Mouse (Mus musculus) liver, embryonic 12.5 days (tissue): ENCODE data around the gene Cltb. TPM values are rescaled to one million over a fixed set of nuclear protein-coding genes. Genes with fewer than 3 reads are reported as not detected.
A peak's percentile ranks its signal among the peaks of the same experiment; 100 is the strongest.

Source experiments
- ATAC-seq: fragments of 200-750 bp; cut with Nextera tagmentation; 2 replicates; pipeline ENCODE4 v1.8.0; 2017; ENCODE audit warnings: moderate number of reproducible peaks, mild to moderate bottlenecking, moderate library complexity
- H3K27ac ChIP-seq: fragments of 300-500 bp; sonication (generic); 2 replicates; pipeline ENCODE4 v1.5.1; 2016; ENCODE audit warnings: mild to moderate bottlenecking
- H3K27me3 ChIP-seq: fragments of 300-500 bp; sonication (generic); replicated peaks from 2 replicates; pipeline ENCODE4 v1.6.1; 2016; ENCODE audit warnings: mild to moderate bottlenecking, moderate library complexity
- H3K36me3 ChIP-seq: fragments of 300-500 bp; sonication (generic); 2 replicates; pipeline ENCODE4 v1.6.1; 2016; ENCODE audit warnings: mild to moderate bottlenecking, moderate library complexity
- H3K4me1 ChIP-seq: fragments of 300-500 bp; sonication (generic); 2 replicates; pipeline ENCODE4 v1.6.1; 2016
- H3K4me2 ChIP-seq: fragments of 300-500 bp; sonication (generic); 2 replicates; pipeline ENCODE4 v1.6.1; 2016; ENCODE audit warnings: mild to moderate bottlenecking, moderate library complexity
- H3K4me3 ChIP-seq: fragments of 300-500 bp; sonication (generic); 2 replicates; pipeline ENCODE4 v1.5.1; 2016; ENCODE audit warnings: mild to moderate bottlenecking, moderate library complexity
- H3K9ac ChIP-seq: fragments of 300-500 bp; sonication (generic); 2 replicates; pipeline ENCODE4 v1.6.1; 2016; ENCODE audit warnings: mild to moderate bottlenecking, moderate library complexity
- H3K9me3 ChIP-seq: fragments of 300-500 bp; sonication (generic); replicated peaks from 2 replicates; pipeline ENCODE4 v1.6.1; 2016; ENCODE audit warnings: mild to moderate bottlenecking, moderate library complexity
- WGBS: fragments of 180-500 bp; shearing (Covaris S2); methylation state at CpG from one replicate; pipeline ENCODE4 v1.1.7; 2016; ENCODE audit not compliant: insufficient replicate concordance; 5-methylcytosine and 5-hydroxymethylcytosine counted together
- polyA plus RNA-seq: library from polyadenylated mRNA; unstranded; fragments of >200 nt; fragmentation: Nextera tagmentation; extraction: Ambion mirVana; gene quantifications from 2 replicates; pipeline ENCODE4 v1.2.1, GENCODE M21; 2016

Cltb gene
- polyA plus RNA-seq, 1 experiment from 2014 or later: 51.2 TPM

DNA sequence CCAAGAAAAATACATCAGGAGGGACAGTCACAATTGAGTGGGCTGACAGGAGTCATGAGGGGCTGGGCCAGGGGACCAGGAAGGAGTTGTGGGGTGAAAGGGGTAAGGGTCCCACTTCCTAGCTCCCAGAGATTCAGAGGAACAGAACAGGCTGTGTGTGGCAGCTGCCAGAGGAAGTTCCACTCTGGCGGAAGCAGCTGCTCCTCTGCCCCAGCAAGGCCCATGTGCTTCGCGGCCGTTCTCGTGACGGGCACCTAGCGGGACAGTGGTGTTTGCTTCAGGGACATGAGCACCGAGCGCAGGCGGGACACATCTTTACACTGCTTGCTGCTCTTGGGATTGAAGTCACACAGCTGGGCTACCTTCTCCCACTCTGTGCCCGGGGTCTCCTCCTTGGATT is 17.5 kb downstream of the Cltb start:
- WGBS: 82% methylated on average over 11 of the region's 11 CpGs
- Histone ChIP-seq H3K27ac (no peak overlapping the region), H3K36me3 (peaks cover 54% of the 10 kb centered on the region), H3K4me1 (peaks cover 23% of the 10 kb centered on the region), H3K9me3 (no peaks in the 10 kb centered on the region), H3K4me3 (no peak overlapping the region), H3K4me2 (no peak overlapping the region), H3K9ac (no peak overlapping the region), H3K27me3 (no peaks in the 10 kb centered on the region)
- no peak for ATAC-seq

GRCm38 (mm10) chr13:54591776-54592356 is 19.3 kb downstream of the Cltb start:
- Histone ChIP-seq H3K4me3 (peak overlapping the region; percentile 91; the same call in 1 of the 2 replicates), H3K9me3 (no peaks in the 10 kb centered on the region), H3K27me3 (no peaks in the 10 kb centered on the region), H3K27ac (no peak overlapping the region), H3K9ac (0 out of 2 replicates have a peak overlapping the region, but pooled peaks have one; percentile 91), H3K4me1 (peaks cover 24% of the 10 kb centered on the region), H3K4me2 (peak overlapping the region; percentile 86), H3K36me3 (peaks cover 53% of the 10 kb centered on the region)
- ATAC-seq: no peak
- WGBS: 77% methylated on average over 8 of the region's 8 CpGs

GRCm38 (mm10) chr13:54589996-54590951 is 20.9 kb downstream of the Cltb start, which contains the start of the genes Nop16 and Higd2a:
TSS of gene Nop16 (minus strand) at chr13:54590090.
TSS of gene Higd2a (plus strand) at chr13:54590207.
- H3K27me3 ChIP-seq: no peaks in the 10 kb centered on the region
- peaks cover 53% of the 10 kb centered on the region for H3K36me3 ChIP-seq
- WGBS: under 1% methylated on average over 51 of the region's 51 CpGs
- peak within 1 kb of the TSS; percentile 91 for H3K9ac ChIP-seq
- H3K27ac ChIP-seq: peak within 1 kb of the TSS; percentile 84
- peak within 1 kb of the TSS; percentile 91 for H3K4me3 ChIP-seq
- peak; percentile 97 for ATAC-seq
- peaks cover 24% of the 10 kb centered on the region for H3K4me1 ChIP-seq
- peak within 1 kb of the TSS; percentile 86 for H3K4me2 ChIP-seq
- H3K9me3 ChIP-seq: no peaks in the 10 kb centered on the region

DNA sequence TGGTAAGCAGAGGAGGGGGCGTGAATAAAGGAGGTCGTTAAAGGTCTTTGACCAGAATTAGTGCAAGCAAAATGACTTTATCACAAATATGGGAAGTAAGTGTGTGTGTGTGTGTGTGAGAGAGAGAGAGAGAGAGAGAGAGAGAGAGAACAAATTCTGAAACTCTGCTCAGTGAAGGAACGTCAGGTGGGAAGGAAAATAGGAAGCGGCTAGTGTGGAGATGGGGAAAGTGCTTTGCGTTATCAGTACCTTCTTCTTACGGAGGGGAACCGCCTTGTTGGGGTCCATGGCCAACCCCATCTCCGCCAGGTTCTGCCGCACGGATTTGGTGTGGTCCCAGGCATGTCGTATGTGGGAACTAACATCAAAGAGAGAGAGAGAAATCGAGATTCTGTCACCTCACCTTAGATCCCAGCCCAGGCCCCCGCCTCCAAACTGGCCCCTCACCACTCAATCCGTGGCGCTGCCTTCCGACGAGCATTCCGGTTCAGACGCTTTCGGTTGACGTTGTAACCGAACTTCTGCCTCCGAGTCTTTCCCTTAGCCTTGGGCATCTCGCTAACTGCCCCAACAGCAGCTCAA is 21.6 kb downstream of the Cltb start:
- 1% methylated on average over 24 of the region's 24 CpGs for WGBS

GRCm38 (mm10) chr13:54585831-54586230 is 25.3 kb downstream of the Cltb start:
- H3K36me3 ChIP-seq: peaks cover 75% of the 10 kb centered on the region
- no peak for ATAC-seq
- no peaks in the 10 kb centered on the region for H3K9me3 ChIP-seq
- H3K4me1 ChIP-seq: peaks cover 11% of the 10 kb centered on the region
- no peaks in the 10 kb centered on the region for H3K27me3 ChIP-seq
- no peak overlapping the region for H3K27ac ChIP-seq
- no peak overlapping the region for H3K9ac ChIP-seq
- WGBS: 84% methylated on average over 11 of the region's 11 CpGs
- H3K4me3 ChIP-seq: no peak overlapping the region
- no peak overlapping the region for H3K4me2 ChIP-seq

More for the DNA sequence above, 21.6 kb downstream of the Cltb start:
- peaks cover 54% of the 10 kb centered on the region for H3K36me3 ChIP-seq
- peak overlapping the region; percentile 91 for H3K4me3 ChIP-seq
- H3K27me3 ChIP-seq: no peaks in the 10 kb centered on the region
- no peaks in the 10 kb centered on the region for H3K9me3 ChIP-seq
- H3K9ac ChIP-seq: peak overlapping the region; percentile 91
- peak overlapping the region; percentile 86 for H3K4me2 ChIP-seq
- peak overlapping the region; percentile 65 for H3K27ac ChIP-seq
- peak; percentile 36 for ATAC-seq
- peaks cover 24% of the 10 kb centered on the region for H3K4me1 ChIP-seq

- no peak overlapping the region for H3K4me3 ChIP-seq
- peaks cover 11% of the 10 kb centered on the region for H3K4me1 ChIP-seq
- H3K27me3 ChIP-seq: no peaks in the 10 kb centered on the region
- WGBS: 74% methylated on average over 5 of the region's 5 CpGs
- peaks cover 93% of the 10 kb centered on the region for H3K36me3 ChIP-seq
- H3K9me3 ChIP-seq: no peaks in the 10 kb centered on the region
- no peak overlapping the region for H3K4me2 ChIP-seq
- H3K27ac ChIP-seq: no peak overlapping the region
- ATAC-seq: no peak
- H3K9ac ChIP-seq: no peak overlapping the region
Observed at GRCm38 (mm10) chr13:54582860-54583259, 28.3 kb downstream of the Cltb start.

- WGBS: 72% methylated on average over 10 of the region's 10 CpGs
- H3K4me1 ChIP-seq: peaks cover 14% of the 10 kb centered on the region
- H3K27me3 ChIP-seq: no peaks in the 10 kb centered on the region
- ATAC-seq: no peak
- H3K27ac ChIP-seq: no peak overlapping the region
- H3K9me3 ChIP-seq: no peaks in the 10 kb centered on the region
- H3K9ac ChIP-seq: no peak overlapping the region
- H3K36me3 ChIP-seq: peaks cover 85% of the 10 kb centered on the region
- no peak overlapping the region for H3K4me2 ChIP-seq
- no peak overlapping the region for H3K4me3 ChIP-seq
Observed at GRCm38 (mm10) chr13:54582126-54582525, 29.0 kb downstream of the Cltb start.

DNA sequence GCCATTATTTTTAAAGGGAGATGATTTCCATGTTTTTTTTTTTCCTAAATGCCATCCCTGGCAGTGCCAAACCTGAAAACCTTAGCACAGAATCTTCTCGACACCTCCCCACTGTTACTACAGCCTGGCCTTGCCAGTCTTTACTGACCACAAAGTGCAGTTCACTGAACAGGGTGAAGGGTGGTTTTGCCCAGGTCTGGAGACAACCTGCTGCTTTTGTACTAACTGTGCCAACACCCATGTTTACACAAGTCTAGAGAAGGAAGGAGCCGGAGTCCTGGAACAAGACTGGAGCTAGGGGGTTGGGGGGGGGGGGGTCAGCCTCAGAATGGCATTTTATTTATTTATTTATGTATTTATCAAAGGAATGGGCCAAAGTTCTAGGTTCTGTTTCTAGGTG is 29.8 kb downstream of the Cltb start:
- no peaks in the 10 kb centered on the region for H3K9me3 ChIP-seq
- peaks cover 78% of the 10 kb centered on the region for H3K36me3 ChIP-seq
- H3K4me2 ChIP-seq: no peak overlapping the region
- no peak overlapping the region for H3K4me3 ChIP-seq
- peaks cover 14% of the 10 kb centered on the region for H3K4me1 ChIP-seq
- H3K27me3 ChIP-seq: no peaks in the 10 kb centered on the region
- no peak overlapping the region for H3K27ac ChIP-seq
- no peak overlapping the region for H3K9ac ChIP-seq
- no peak for ATAC-seq
- 87% methylated on average over 2 of the region's 2 CpGs for WGBS

DNA sequence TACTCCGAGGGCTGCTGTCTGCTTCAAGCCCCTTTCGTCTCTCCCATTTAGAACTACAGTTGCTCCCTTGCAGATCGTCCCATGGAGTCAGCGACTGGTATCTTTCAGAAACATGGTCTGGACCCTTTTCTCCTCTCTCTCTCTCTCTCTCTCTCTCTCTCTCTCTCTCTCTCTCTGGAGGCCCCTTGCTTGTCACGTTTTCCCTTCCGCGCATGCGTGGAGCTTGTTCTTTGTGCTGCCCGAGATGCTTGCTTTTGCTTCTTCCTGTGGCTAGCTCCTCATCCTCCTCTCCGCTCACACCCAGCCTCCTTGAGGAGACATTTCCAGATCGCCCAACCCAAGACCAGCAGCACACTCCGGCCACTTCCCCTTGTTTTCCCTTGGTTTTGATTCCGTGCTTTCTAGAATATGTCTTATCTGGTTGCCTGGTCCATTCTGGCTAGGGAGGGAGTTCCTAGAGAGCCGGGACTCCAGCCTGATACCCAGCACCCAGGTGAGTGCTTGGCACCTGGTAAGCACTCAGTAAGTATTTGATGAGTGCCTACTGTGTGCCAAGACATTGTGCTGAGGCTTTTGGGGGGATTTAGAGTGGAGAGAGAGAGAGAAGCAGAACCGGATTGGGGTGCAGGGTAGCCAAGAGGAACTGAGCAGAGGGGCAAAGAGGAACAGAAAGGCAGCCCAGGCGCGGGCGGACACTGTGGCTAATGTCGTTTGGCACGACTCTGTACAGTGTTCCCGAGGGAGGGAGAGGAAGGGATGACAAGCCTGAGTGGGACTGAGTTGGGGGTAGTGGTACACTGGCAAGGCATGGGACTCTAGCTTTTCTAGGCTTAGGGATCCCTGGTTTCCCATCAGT is 33.3 kb downstream of the Cltb start:
- Histone ChIP-seq H3K4me1 (peaks cover 41% of the 10 kb centered on the region), H3K4me2 (0 out of 2 replicates have a peak overlapping the region, but pooled peaks have one; percentile 5), H3K9me3 (no peaks in the 10 kb centered on the region), H3K36me3 (peaks cover 43% of the 10 kb centered on the region), H3K9ac (no peak overlapping the region), H3K27ac (no peak overlapping the region), H3K27me3 (no peaks in the 10 kb centered on the region; the same call in 1 of the 2 replicates), H3K4me3 (no peak overlapping the region)
- ATAC-seq: no peak
- WGBS: 62% methylated on average over 21 of the region's 21 CpGs

GRCm38 (mm10) chr13:54575489-54575888 is 35.7 kb downstream of the Cltb start:
- Histone ChIP-seq H3K4me2 (peak overlapping the region; percentile 94), H3K9ac (peak overlapping the region; percentile 77), H3K4me3 (peak overlapping the region; percentile 74), H3K9me3 (no peaks in the 10 kb centered on the region), H3K27ac (peak overlapping the region; percentile 64; the same call in 1 of the 2 replicates), H3K4me1 (peaks cover 41% of the 10 kb centered on the region), H3K27me3 (no peaks in the 10 kb centered on the region; the same call in 1 of the 2 replicates), H3K36me3 (peaks cover 19% of the 10 kb centered on the region)
- no peak for ATAC-seq
- 5% methylated on average over 19 of the region's 19 CpGs for WGBS

DNA sequence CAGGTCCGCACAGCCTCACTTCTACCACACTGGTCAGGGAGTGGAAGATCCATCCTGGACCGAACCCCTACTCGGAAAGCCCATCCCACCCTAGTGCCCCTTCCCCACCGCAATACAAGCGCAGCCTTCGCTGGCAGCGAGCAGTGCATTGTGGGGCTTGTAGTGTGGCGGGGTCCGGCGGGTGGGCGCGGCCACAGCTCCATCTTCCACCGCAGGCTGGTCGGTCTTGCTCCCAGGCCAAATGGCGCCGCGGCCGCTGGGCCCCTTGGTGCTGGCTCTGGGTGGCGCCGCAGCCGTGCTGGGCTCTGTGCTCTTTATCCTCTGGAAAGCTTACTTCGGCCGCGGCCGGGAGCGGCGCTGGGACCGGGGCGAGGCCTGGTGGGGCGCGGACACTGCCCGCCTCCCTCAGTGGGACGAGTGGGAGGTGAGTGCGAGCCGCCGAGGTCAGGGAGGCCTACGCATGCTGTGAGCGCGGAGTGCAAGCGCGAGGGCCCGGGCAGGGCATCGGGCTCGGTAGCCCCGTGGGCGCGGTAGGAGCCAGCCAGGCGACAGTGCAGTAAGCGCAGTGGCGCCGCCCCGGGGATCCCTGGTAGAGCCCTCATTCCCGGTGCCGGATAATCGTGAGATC is 36.2 kb downstream of the Cltb start, which contains the start of gene Arl10:
Arl10 (plus strand) TSS at position 162 of the 628 bp plus-strand sequence.
- Histone ChIP-seq H3K4me2 (peak within 1 kb of the TSS; percentile 94), H3K9ac (peak within 1 kb of the TSS; percentile 77), H3K36me3 (peaks cover 16% of the 10 kb centered on the region), H3K4me1 (peaks cover 41% of the 10 kb centered on the region), H3K27me3 (no peaks in the 10 kb centered on the region; the same call in 1 of the 2 replicates), H3K4me3 (peak within 1 kb of the TSS; percentile 74), H3K9me3 (no peaks in the 10 kb centered on the region), H3K27ac (peak within 1 kb of the TSS; percentile 64)
- WGBS: under 1% methylated on average over 55 of the region's 55 CpGs
- ATAC-seq: peak; percentile 81
